Mouse (Mus musculus): ENCODE measurements around the gene Zfp385c. TPM values are rescaled to one million over a fixed set of nuclear protein-coding genes. Genes with fewer than 3 reads are reported as not detected.
"Not testable (repeated sequence)": the region's sequence is repeated elsewhere in the genome, so short reads cannot be mapped to it uniquely, and the experiment has no call there.

The Zfp385c gene
- polyA plus RNA-seq, 1 experiment from 2014 or later: 0.11 TPM

DNA sequence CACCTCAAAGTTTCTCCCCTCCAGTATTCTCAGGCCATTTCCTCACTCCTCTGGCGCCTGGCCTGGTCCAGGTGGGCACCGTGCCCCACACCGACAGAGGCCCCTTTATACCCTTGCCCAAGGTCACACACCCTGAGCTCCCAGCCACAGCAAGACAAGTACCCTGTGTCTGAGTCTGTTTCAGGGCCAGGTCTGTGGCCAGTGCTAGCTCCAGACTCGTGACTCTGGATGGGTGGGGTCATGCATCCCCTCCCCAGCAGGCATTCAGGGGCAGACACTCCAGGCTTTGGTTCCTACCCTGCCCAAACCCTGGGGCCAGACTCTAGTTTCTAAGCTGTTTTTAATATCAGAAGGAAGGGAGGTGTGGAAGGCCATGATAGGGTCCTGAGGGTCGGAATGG lies 10.4 kb downstream of the Zfp385c start:
- H3K4me1 ChIP-seq (replicated peaks): no peaks in the 10 kb centered on the region
- H3K9ac ChIP-seq: no peak overlapping the region
- WGBS: 81% methylated on average over 5 of the region's 5 CpGs
- no peak overlapping the region for H3K27ac ChIP-seq
- H3K27me3 ChIP-seq (replicated peaks): no peaks in the 10 kb centered on the region; the same call in 1 of the 2 replicates
- H3K4me2 ChIP-seq (replicated peaks): no peak overlapping the region
- H3K4me3 ChIP-seq (replicated peaks): no peak overlapping the region
- ATAC-seq: no peak
- H3K36me3 ChIP-seq: no peaks in the 10 kb centered on the region
- H3K9me3 ChIP-seq: no peaks in the 10 kb centered on the region

DNA sequence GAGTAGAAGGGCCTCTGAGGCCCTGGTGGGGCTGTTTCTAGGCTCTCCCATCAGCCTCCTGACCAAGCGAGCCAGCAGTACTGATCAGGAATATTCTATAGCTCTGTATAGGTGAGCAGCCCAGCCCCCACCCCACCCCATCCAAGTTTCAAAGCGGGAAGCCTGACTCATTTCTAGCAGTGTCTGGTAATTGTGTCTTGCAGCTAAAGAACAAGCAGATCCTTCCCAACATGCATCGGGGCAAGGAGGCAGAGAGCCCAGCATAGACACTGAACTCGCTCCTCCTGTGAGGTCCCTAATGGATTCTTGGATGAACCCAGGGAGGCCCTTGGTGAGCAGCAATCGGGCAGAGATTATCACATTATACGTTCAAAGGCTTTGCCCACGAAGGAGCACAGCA lies 14.4 kb downstream of the Zfp385c start:
- no peak overlapping the region for H3K27ac ChIP-seq
- no peaks in the 10 kb centered on the region for H3K9me3 ChIP-seq
- H3K9ac ChIP-seq: no peak overlapping the region
- H3K4me1 ChIP-seq (replicated peaks): peaks cover 5% of the 10 kb centered on the region; the same call in 1 of the 2 replicates
- no peak overlapping the region for H3K4me2 ChIP-seq (replicated peaks)
- H3K27me3 ChIP-seq (replicated peaks): peaks cover 7% of the 10 kb centered on the region; the same call in 1 of the 2 replicates
- WGBS: 47% methylated on average over 7 of the region's 7 CpGs
- no peak overlapping the region for H3K4me3 ChIP-seq (replicated peaks)
- no peaks in the 10 kb centered on the region for H3K36me3 ChIP-seq
- ATAC-seq: no peak

DNA sequence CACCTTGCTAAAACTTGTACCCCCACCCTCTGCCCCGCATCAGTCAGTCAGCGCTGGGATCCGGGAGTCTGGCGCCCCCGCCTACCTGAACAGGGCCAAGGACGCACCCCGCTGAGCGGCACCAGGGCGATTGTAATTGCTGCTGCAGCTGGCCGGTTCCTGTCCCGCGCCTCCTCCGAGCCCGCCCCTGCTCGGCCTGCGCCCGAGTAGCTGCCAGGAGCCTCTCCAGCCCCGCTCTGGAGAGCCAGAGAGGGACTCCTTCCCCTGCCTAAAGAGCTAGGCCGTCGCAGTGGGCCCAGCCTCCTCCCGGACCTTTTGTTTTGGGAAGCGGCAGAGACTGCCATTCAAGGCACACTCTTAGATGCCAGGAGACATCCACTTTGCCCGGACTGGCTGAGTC lies 19.1 kb downstream of the Zfp385c start:
- 0 out of 2 replicates have a peak, but pooled peaks have one; percentile 31 for ATAC-seq

DNA sequence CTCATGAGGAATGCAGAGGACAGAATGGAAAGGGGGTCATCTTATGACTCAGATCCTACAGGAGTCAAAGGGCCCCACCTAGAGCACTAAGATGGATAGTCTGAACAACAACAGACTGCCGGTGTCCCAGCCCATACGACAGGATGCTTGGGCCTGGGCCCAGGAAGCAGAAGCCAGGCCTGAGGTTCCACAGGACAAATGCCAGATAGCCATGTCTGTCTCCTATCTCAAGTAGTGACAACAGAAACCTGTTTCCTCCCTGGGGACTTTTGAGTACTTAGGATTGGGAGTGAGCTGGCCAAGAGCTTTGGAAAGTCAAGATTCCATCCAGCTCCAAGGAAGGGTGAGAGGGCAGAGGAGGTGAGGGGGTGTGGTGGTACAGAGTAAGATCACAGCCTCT lies 20.3 kb downstream of the Zfp385c start:
- peaks cover 8% of the 10 kb centered on the region; the same call in 1 of the 2 replicates for H3K27me3 ChIP-seq (replicated peaks)
- H3K36me3 ChIP-seq: no peaks in the 10 kb centered on the region
- H3K9ac ChIP-seq: no peak overlapping the region
- 60% methylated on average over 2 of the region's 2 CpGs for WGBS
- H3K4me2 ChIP-seq (replicated peaks): no peak overlapping the region
- H3K9me3 ChIP-seq: no peaks in the 10 kb centered on the region
- H3K4me3 ChIP-seq (replicated peaks): no peak overlapping the region
- peaks cover 5% of the 10 kb centered on the region; the same call in 1 of the 2 replicates for H3K4me1 ChIP-seq (replicated peaks)
- no peak overlapping the region for H3K27ac ChIP-seq
- no peak for ATAC-seq

More for the DNA sequence above, 19.1 kb downstream of the Zfp385c start:
- Histone ChIP-seq H3K27ac (no peak overlapping the region), H3K9ac (peak overlapping the region; percentile 20; the same call in 1 of the 2 replicates), H3K27me3 (replicated peaks) (peaks cover 8% of the 10 kb centered on the region; the same call in 1 of the 2 replicates), H3K4me3 (replicated peaks) (peak overlapping the region; percentile 6), H3K9me3 (no peaks in the 10 kb centered on the region), H3K36me3 (no peaks in the 10 kb centered on the region), H3K4me2 (replicated peaks) (peak overlapping the region; percentile 47), H3K4me1 (replicated peaks) (peaks cover 5% of the 10 kb centered on the region; the same call in 1 of the 2 replicates)
- 6% methylated on average over 23 of the region's 23 CpGs for WGBS

DNA sequence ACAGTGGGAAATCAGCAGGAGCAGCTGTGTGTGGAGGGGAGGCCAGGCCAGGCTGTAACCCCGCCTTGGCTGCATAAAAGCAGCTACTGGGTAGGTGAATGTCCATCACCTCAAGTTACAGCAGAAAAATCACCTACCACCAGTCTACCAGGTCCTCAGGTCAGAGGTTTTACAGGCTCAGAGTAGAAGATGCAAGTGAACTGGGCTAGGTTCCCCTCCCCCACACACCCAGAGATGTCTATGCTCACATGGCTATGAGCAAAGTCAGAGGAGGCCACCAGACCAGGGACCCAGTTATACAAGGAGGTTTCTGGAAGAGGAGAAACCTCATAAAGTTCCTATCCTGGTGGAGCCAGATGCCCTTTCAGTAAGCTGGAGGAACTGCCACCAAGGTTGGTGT lies 21.2 kb downstream of the Zfp385c start:
- Histone ChIP-seq H3K4me1 (replicated peaks) (peaks cover 5% of the 10 kb centered on the region; the same call in 1 of the 2 replicates), H3K9ac (no peak overlapping the region)

DNA sequence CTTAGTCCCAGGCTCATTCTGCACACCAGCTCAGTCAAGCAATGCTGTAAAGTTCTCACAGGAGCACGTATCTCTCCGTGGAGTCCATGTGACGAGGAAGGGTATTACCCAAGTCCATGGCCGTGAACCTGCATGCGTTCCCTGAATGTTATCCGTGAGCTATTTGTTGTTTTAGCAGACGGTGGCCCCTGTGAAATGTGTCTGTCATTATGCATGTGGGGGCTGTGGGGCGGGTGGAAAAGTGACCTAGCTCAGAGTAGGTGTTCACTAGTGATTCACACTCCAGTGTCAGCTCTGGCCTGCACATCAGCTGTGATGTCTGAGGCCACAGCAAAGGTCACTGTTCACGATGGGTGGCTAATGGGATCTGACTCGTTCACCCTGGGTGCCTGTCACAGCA lies 32.4 kb downstream of the Zfp385c start:
- H3K4me3 ChIP-seq (replicated peaks): no peak overlapping the region
- no peaks in the 10 kb centered on the region for H3K4me1 ChIP-seq (replicated peaks)
- no peak overlapping the region for H3K27ac ChIP-seq
- no peak for ATAC-seq
- H3K36me3 ChIP-seq: no peaks in the 10 kb centered on the region
- no peak overlapping the region for H3K4me2 ChIP-seq (replicated peaks)
- no peaks in the 10 kb centered on the region for H3K9me3 ChIP-seq
- H3K9ac ChIP-seq: no peak overlapping the region
- WGBS: 70% methylated on average over 10 of the region's 10 CpGs
- H3K27me3 ChIP-seq (replicated peaks): no peaks in the 10 kb centered on the region

More for the DNA sequence above, 21.2 kb downstream of the Zfp385c start:
- no peak overlapping the region for H3K4me3 ChIP-seq (replicated peaks)
- H3K9me3 ChIP-seq: no peaks in the 10 kb centered on the region
- H3K36me3 ChIP-seq: no peaks in the 10 kb centered on the region
- ATAC-seq: no peak
- H3K4me2 ChIP-seq (replicated peaks): no peak overlapping the region
- H3K27me3 ChIP-seq (replicated peaks): peaks cover 8% of the 10 kb centered on the region; the same call in 1 of the 2 replicates
- H3K27ac ChIP-seq: no peak overlapping the region
- 75% methylated on average over 1 of the region's 1 CpGs for WGBS

DNA sequence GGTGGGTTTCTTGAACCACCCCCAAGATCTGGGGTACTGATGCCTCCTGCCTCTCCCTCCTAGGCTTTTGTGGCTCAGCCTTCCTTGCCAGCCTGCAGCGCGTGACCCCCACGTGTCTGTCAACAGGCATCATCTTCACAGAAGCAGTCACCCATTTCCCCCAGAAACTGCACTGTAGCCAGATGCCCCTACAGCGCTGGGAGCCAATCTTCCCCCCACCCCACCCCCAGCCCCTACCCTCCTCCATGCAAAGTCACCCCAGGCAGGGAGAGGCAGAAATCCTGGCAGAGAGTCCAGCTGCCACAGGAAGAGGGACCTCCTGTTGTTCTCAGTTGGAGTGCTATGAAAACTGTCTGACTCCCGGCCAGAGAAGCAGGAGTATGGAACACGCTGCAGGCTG lies 35.8 kb downstream of the Zfp385c start:
- Histone ChIP-seq H3K27ac (no peak overlapping the region), H3K4me3 (replicated peaks) (no peak overlapping the region), H3K27me3 (replicated peaks) (peaks cover 4% of the 10 kb centered on the region), H3K4me2 (replicated peaks) (0 out of 2 replicates have a peak overlapping the region, but pooled peaks have one; percentile 1), H3K36me3 (no peaks in the 10 kb centered on the region), H3K9me3 (no peaks in the 10 kb centered on the region), H3K4me1 (replicated peaks) (no peaks in the 10 kb centered on the region), H3K9ac (no peak overlapping the region)
- 12% methylated on average over 6 of the region's 6 CpGs for WGBS
- no peak for ATAC-seq

DNA sequence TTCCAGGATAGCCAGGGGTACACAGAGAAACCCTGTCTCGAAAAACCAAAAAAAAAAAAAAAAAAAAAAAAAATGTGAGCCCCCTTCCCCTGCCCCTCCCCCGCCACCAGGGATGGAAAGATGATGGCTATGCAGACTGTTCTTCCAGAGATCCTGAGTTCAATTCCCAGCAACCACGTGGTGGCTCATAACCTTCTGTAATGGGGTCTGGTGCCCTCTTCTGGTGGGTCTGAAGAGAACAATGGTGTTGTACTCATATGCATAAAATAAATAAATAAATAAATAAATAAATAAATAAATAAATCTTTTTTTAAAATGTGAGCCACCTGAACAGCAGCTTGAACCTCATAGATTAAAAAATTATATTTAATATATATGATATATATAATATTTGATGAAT lies 36.7 kb downstream of the Zfp385c start:
- H3K4me2 ChIP-seq (replicated peaks); H3K36me3 ChIP-seq; H3K4me3 ChIP-seq (replicated peaks); H3K27ac ChIP-seq; H3K9me3 ChIP-seq; H3K4me1 ChIP-seq (replicated peaks); ATAC-seq; H3K9ac ChIP-seq: not testable (repeated sequence)
- 57% methylated on average over 3 of the region's 3 CpGs for WGBS
- H3K27me3 ChIP-seq (replicated peaks): peaks cover 12% of the 10 kb centered on the region

DNA sequence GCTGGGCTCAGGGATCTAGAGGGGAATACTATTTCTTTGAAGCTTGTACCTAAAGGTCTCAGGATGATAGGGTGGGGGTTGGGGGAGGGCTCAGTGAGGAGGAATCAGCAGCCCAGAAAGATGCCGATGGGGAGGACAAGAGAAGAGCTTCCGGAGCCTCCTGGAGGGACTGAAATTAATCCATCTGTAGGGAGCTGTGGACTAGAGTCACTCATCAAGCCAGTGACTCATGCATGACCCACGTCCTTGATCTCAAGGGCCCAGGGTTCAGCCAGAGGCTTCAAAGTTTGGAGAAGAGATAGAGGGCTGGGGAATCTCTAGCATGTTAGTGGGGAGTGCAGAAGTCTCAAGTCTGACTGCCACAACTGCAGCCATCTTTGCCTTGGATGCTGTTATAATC lies 40.5 kb downstream of the Zfp385c start:
- H3K4me2 ChIP-seq (replicated peaks): no peak overlapping the region
- H3K27ac ChIP-seq: no peak overlapping the region
- H3K9ac ChIP-seq: no peak overlapping the region
- H3K9me3 ChIP-seq: no peaks in the 10 kb centered on the region
- H3K27me3 ChIP-seq (replicated peaks): peaks cover 27% of the 10 kb centered on the region
- no peak for ATAC-seq
- H3K36me3 ChIP-seq: no peaks in the 10 kb centered on the region
- H3K4me3 ChIP-seq (replicated peaks): no peak overlapping the region
- H3K4me1 ChIP-seq (replicated peaks): no peaks in the 10 kb centered on the region
- WGBS: 21% methylated on average over 3 of the region's 3 CpGs

DNA sequence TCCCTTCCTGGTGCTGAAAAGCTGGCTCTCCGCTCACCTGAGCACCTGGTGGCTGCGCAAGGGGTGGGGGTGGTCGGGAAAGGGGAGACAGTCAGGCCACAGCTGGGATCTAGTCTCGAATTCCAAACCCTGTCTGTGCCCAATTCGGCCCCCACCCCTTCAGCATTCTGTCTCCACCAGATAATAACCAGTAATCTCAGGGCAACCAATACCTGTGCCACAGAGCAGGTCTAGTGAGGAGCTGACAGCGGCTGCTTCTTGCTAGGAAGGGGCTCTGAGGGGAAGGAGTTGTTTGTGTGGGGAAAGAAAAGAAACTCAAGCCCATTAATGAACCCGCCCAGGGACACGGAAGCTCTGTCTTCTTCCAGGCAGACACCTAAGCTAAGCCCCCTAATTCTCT lies 41.0 kb downstream of the Zfp385c start:
- H3K4me2 ChIP-seq (replicated peaks): no peak overlapping the region

DNA sequence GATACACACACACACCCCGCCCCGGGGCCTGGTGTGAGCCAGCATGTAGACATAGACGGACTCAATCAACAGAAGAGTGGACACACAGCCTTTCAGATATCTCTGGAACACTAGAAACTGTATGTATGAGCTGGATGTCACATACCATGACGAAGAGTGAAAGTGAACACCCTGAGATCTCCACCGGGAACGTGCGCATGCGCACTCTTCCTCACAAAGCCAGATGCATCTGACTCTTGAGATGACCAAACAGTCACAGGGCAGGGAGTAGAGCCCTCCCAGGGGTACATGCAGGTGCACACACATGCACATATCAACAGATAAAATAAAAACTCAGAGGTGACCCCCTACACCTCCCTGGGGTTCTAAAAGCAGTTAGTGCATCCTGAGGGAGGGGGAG lies 43.9 kb downstream of the Zfp385c start:
- no peak overlapping the region for H3K4me3 ChIP-seq (replicated peaks)
- WGBS: 89% methylated on average over 8 of the region's 8 CpGs

More for the DNA sequence above, 41.0 kb downstream of the Zfp385c start:
- H3K27ac ChIP-seq: no peak overlapping the region
- 15% methylated on average over 8 of the region's 8 CpGs for WGBS
- no peaks in the 10 kb centered on the region for H3K9me3 ChIP-seq
- H3K9ac ChIP-seq: no peak overlapping the region
- no peaks in the 10 kb centered on the region for H3K4me1 ChIP-seq (replicated peaks)
- no peak overlapping the region for H3K4me3 ChIP-seq (replicated peaks)
- no peak for ATAC-seq
- peaks cover 27% of the 10 kb centered on the region for H3K27me3 ChIP-seq (replicated peaks)
- no peaks in the 10 kb centered on the region for H3K36me3 ChIP-seq

DNA sequence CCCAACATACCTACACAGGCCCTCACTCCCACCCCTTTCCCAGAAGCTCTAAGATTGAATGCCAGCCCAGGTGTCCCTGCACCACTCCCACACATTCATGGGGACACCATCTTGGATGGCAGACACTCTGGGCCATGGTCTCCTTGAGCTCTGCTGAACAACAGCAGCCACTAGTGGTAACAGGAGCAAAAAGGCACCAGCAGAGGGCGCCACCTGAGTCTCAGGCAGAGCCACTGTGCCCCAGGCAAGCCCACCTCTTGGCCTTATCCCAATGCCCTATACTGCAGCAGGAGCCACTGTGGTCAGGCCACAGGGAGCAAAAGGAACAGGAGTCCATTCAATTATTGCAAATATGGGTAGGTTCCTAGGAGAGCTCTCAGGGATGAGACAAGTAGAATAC lies 46.0 kb downstream of the Zfp385c start:
- 14% methylated on average over 1 of the region's 1 CpGs for WGBS

More for the DNA sequence above, 43.9 kb downstream of the Zfp385c start:
- no peak for ATAC-seq
- H3K9me3 ChIP-seq: no peaks in the 10 kb centered on the region
- peaks cover 27% of the 10 kb centered on the region for H3K27me3 ChIP-seq (replicated peaks)
- no peak overlapping the region for H3K9ac ChIP-seq
- H3K36me3 ChIP-seq: no peaks in the 10 kb centered on the region
- no peak overlapping the region for H3K4me2 ChIP-seq (replicated peaks)
- no peak overlapping the region for H3K27ac ChIP-seq
- 0 out of 2 replicates have a peak, but pooled peaks cover 2% of the 10 kb centered on the region for H3K4me1 ChIP-seq (replicated peaks)

More for the DNA sequence above, 46.0 kb downstream of the Zfp385c start:
- Histone ChIP-seq H3K27ac (no peak overlapping the region), H3K27me3 (replicated peaks) (peaks cover 22% of the 10 kb centered on the region), H3K36me3 (no peaks in the 10 kb centered on the region), H3K4me3 (replicated peaks) (no peak overlapping the region), H3K9ac (no peak overlapping the region), H3K4me2 (replicated peaks) (no peak overlapping the region), H3K4me1 (replicated peaks) (0 out of 2 replicates have a peak, but pooled peaks cover 2% of the 10 kb centered on the region), H3K9me3 (no peaks in the 10 kb centered on the region)
- ATAC-seq: no peak

Measured in intestine, embryonic 15.5 days (tissue).